Mouse (Mus musculus) liver, postnatal 0 days (tissue): ENCODE measurements around the gene Camkk2.

Experiments used
- CTCF ChIP-seq: sonication (generic); IDR thresholded peaks from 2 replicates; pipeline ENCODE4 v1.5.1; 2016; ENCODE audit warnings: antibody characterized with exemption, low read depth
- EP300 ChIP-seq: IDR thresholded peaks from 2 replicates; pipeline ENCODE4 v1.6.1; 2016; ENCODE audit warnings: antibody characterized with exemption, low read depth, mild to moderate bottlenecking

- TF ChIP-seq EP300 (no peak), CTCF (no peak)
Observed at GRCm38 (mm10) chr5:122706917-122707275, 72.3 kb downstream of the Camkk2 start.
